Comparison of ENCODE assay signal across 23 mouse cellular contexts in genomic region chr16:38307221-38307605, GRCm38 (mm10). TPM values are rescaled to one million over a fixed set of nuclear protein-coding genes. Genes with fewer than 3 reads are reported as not detected.
DNase-seq lines count a peak whose midpoint lies in the region; ATAC-seq lines count a peak whose summit lies in the region.
"Had no signal": no experiment of that assay in that cellular context is flagged by ENCODE, and none has a peak within 500 bp of the region (broad histone marks: within the 10 kb centered on the region; RNA-seq: fewer than 3 reads in every experiment).

No protein-coding gene starts in this region.

- no peaks in the 10 kb centered on the region for H3K36me3 ChIP-seq in neural tube, embryonic 12.5 days
- H3K36me3 ChIP-seq in embryonic facial prominence, embryonic 12.5 days, result no peaks in the 10 kb centered on the region
- H3K36me3 ChIP-seq in limb, embryonic 13.5 days, result no peaks in the 10 kb centered on the region
- H3K36me3 ChIP-seq: embryonic facial prominence, embryonic 13.5 days had no signal

- DNase-seq in neural tube, embryonic 10.5 days (ENCODE audit: extremely low spot score, low spot score), result no peak
- DNase-seq in gastrocnemius, postnatal 36 days, result no peak
- DNase-seq in right cerebral cortex, adult 18-20 months, result no peak
- no peak for DNase-seq in heart, postnatal 10 days
- DNase-seq: gastrocnemius, postnatal 25 days; layer of hippocampus, postnatal 36 days had no signal

- intact Hi-C loops in gastrocnemius, postnatal 36 days (cut with DNase I), result no loop called here
- intact Hi-C loops in heart, postnatal 10 days (cut with DNase I), result no loop called here

- ATAC-seq in neural tube, embryonic 12.5 days (ENCODE audit: low FRiP score, low read depth), result peak; percentile 56; the same call in 1 of the 2 replicates
- ATAC-seq in embryonic facial prominence, embryonic 12.5 days (ENCODE audit: insufficient number of reproducible peaks, insufficient read depth, low FRiP score, low TSS enrichment), result 0 out of 2 replicates have a peak, but pooled peaks have one; percentile 48
- peak; percentile 68 for ATAC-seq in limb, embryonic 13.5 days (ENCODE audit: low FRiP score, low read depth)
- ATAC-seq: CD4-positive, CD25-positive, alpha-beta regulatory T cell, adult 4 months had no signal

- 25% methylated on average over 5 of the region's 5 CpGs for WGBS in neural tube, embryonic 12.5 days
- WGBS in embryonic facial prominence, embryonic 12.5 days, result 23% methylated on average over 5 of the region's 5 CpGs
- 7% methylated on average over 5 of the region's 5 CpGs for whole genome bisulfite sequencing in limb, embryonic 13.5 days

- H3K9me3 ChIP-seq in neural tube, embryonic 12.5 days, result no peaks in the 10 kb centered on the region
- no peaks in the 10 kb centered on the region for H3K9me3 ChIP-seq in embryonic facial prominence, embryonic 12.5 days
- H3K9me3 ChIP-seq in limb, embryonic 13.5 days, result no peaks in the 10 kb centered on the region
- H3K9me3 ChIP-seq: embryonic facial prominence, embryonic 13.5 days had no signal

- H3K4me2 ChIP-seq in neural tube, embryonic 12.5 days (replicated peaks), result no peak overlapping the region
- no peak overlapping the region for H3K4me2 ChIP-seq in embryonic facial prominence, embryonic 12.5 days (replicated peaks)
- H3K4me2 ChIP-seq in limb, embryonic 13.5 days (replicated peaks), result peak overlapping the region; percentile 41
- H3K4me2 ChIP-seq: heart, embryonic 11.5 days had no signal

- no peaks in the 10 kb centered on the region for H3K27me3 ChIP-seq in neural tube, embryonic 12.5 days (replicated peaks)
- no peaks in the 10 kb centered on the region for H3K27me3 ChIP-seq in embryonic facial prominence, embryonic 12.5 days
- no peaks in the 10 kb centered on the region for H3K27me3 ChIP-seq in limb, embryonic 13.5 days
- H3K27me3 ChIP-seq: embryonic facial prominence, embryonic 13.5 days had no signal

- H3K4me3 ChIP-seq in neural tube, embryonic 12.5 days, result no peak overlapping the region
- no peak overlapping the region for H3K4me3 ChIP-seq in embryonic facial prominence, embryonic 12.5 days
- H3K4me3 ChIP-seq in limb, embryonic 13.5 days, result no peak overlapping the region
- H3K4me3 ChIP-seq: embryonic facial prominence, embryonic 13.5 days had no signal

- H3K27ac ChIP-seq in neural tube, embryonic 12.5 days, result no peak overlapping the region
- 0 out of 2 replicates have a peak overlapping the region, but pooled peaks have one; percentile 46 for H3K27ac ChIP-seq in embryonic facial prominence, embryonic 12.5 days
- H3K27ac ChIP-seq in limb, embryonic 13.5 days, result peak overlapping the region; percentile 70; the same call in 1 of the 2 replicates
- H3K27ac ChIP-seq: embryonic facial prominence, embryonic 13.5 days; liver, embryonic 14.5 days had no signal

- H3K9ac ChIP-seq in neural tube, embryonic 12.5 days, result no peak overlapping the region
- no peak overlapping the region for H3K9ac ChIP-seq in embryonic facial prominence, embryonic 12.5 days
- H3K9ac ChIP-seq in limb, embryonic 13.5 days, result no peak overlapping the region
- H3K9ac ChIP-seq: embryonic facial prominence, embryonic 13.5 days; liver, embryonic 14.5 days had no signal

- H3K4me1 ChIP-seq in neural tube, embryonic 12.5 days, result peaks cover 6% of the 10 kb centered on the region; the same call in 1 of the 2 replicates
- H3K4me1 ChIP-seq in embryonic facial prominence, embryonic 12.5 days, result peaks cover 13% of the 10 kb centered on the region; the same call in 1 of the 2 replicates
- H3K4me1 ChIP-seq in limb, embryonic 13.5 days, result peaks cover 31% of the 10 kb centered on the region

RNA-seq across cellular contexts. Expression of gene Nr1i2, which starts 12.6 kb away (rescaled TPM):
- not detected in 2 replicates for polyA plus RNA-seq in neural tube, embryonic 12.5 days (2016; fragmentation: Nextera tagmentation; extraction: Ambion mirVana)
- not detected in 2 replicates for polyA plus RNA-seq in embryonic facial prominence, embryonic 12.5 days (2016; fragmentation: Nextera tagmentation; extraction: Ambion mirVana)
- polyA plus RNA-seq in limb, embryonic 13.5 days (2015; fragmentation: Nextera tagmentation; extraction: Ambion mirVana), result not detected in 2 replicates
- not detected for total RNA-seq in gastrocnemius, postnatal 36 days (2021)
- total RNA-seq in heart, postnatal 10 days (2021), result not detected
- total RNA-seq: adrenal gland, adult 18-20 months; gastrocnemius, postnatal 25 days; heart, postnatal 25 days; layer of hippocampus, postnatal 36 days; left cerebral cortex, postnatal 36 days; MEL had no signal
- polyA plus RNA-seq: CD4-positive, CD25-positive, alpha-beta regulatory T cell, adult 4 months; embryonic facial prominence, embryonic 13.5 days; frontal cortex, adult 2 months; lung, embryonic 16.5 days had no signal

RNA-seq across cellular contexts. Expression of gene Maats1, which starts 34.7 kb away (rescaled TPM):
- polyA plus RNA-seq in neural tube, embryonic 12.5 days (2016; fragmentation: Nextera tagmentation; extraction: Ambion mirVana), result 0.22 and 0.25 TPM in 2 replicates
- polyA plus RNA-seq in embryonic facial prominence, embryonic 12.5 days (2016; fragmentation: Nextera tagmentation; extraction: Ambion mirVana), result 0.08 and 0.32 TPM in 2 replicates
- 0.08 and 0.10 TPM in 2 replicates for polyA plus RNA-seq in limb, embryonic 13.5 days (2015; fragmentation: Nextera tagmentation; extraction: Ambion mirVana)
- not detected for total RNA-seq in gastrocnemius, postnatal 36 days (2021)
- total RNA-seq in heart, postnatal 10 days (2021), result not detected
- total RNA-seq: gastrocnemius, postnatal 25 days; heart, postnatal 25 days; MEL had no signal
- polyA plus RNA-seq: intestine, embryonic 14.5 days; stomach, embryonic 14.5 days had no signal

RNA-seq across cellular contexts. Expression of gene Cox17, which starts 39.6 kb away (rescaled TPM):
- 127 and 128 TPM in 2 replicates for polyA plus RNA-seq in neural tube, embryonic 12.5 days (2016; fragmentation: Nextera tagmentation; extraction: Ambion mirVana)
- 110 and 111 TPM in 2 replicates for polyA plus RNA-seq in embryonic facial prominence, embryonic 12.5 days (2016; fragmentation: Nextera tagmentation; extraction: Ambion mirVana)
- polyA plus RNA-seq in limb, embryonic 13.5 days (2015; fragmentation: Nextera tagmentation; extraction: Ambion mirVana), result 98.8 and 106 TPM in 2 replicates
- 100 to 1,000 TPM; 121 to 152 TPM for total RNA-seq in gastrocnemius, postnatal 36 days (2021)
- 100 to 1,000 TPM; 250 to 263 TPM for total RNA-seq in heart, postnatal 10 days (2021)

RNA-seq across cellular contexts. Expression of gene Gm21987, which starts 39.6 kb away (rescaled TPM):
- not detected in 2 replicates for polyA plus RNA-seq in neural tube, embryonic 12.5 days (2016; fragmentation: Nextera tagmentation; extraction: Ambion mirVana)
- polyA plus RNA-seq in embryonic facial prominence, embryonic 12.5 days (2016; fragmentation: Nextera tagmentation; extraction: Ambion mirVana), result not detected in 2 replicates
- polyA plus RNA-seq in limb, embryonic 13.5 days (2015; fragmentation: Nextera tagmentation; extraction: Ambion mirVana), result not detected in 2 replicates
- not detected for total RNA-seq in gastrocnemius, postnatal 36 days (2021)
- not detected for total RNA-seq in heart, postnatal 10 days (2021)
- total RNA-seq: adrenal gland, adult 18-20 months; gastrocnemius, postnatal 25 days; heart, postnatal 25 days; layer of hippocampus, postnatal 36 days; left cerebral cortex, postnatal 36 days; MEL had no signal
- polyA plus RNA-seq: CD4-positive, CD25-positive, alpha-beta regulatory T cell, adult 4 months; embryonic facial prominence, embryonic 13.5 days; frontal cortex, adult 2 months; kidney, embryonic 16.5 days; liver, embryonic 14.5 days; stomach, embryonic 14.5 days; thymus, adult 2 months had no signal

RNA-seq across cellular contexts. Expression of gene Popdc2, which starts 54.8 kb away (rescaled TPM):
- polyA plus RNA-seq in neural tube, embryonic 12.5 days (2016; fragmentation: Nextera tagmentation; extraction: Ambion mirVana), result 0.61 and 0.94 TPM in 2 replicates
- polyA plus RNA-seq in embryonic facial prominence, embryonic 12.5 days (2016; fragmentation: Nextera tagmentation; extraction: Ambion mirVana), result 1.4 and 1.9 TPM in 2 replicates
- 3.3 and 3.5 TPM in 2 replicates for polyA plus RNA-seq in limb, embryonic 13.5 days (2015; fragmentation: Nextera tagmentation; extraction: Ambion mirVana)
- 10 to 100 TPM; 60.2 to 61.4 TPM for total RNA-seq in gastrocnemius, postnatal 36 days (2021)
- 100 to 1,000 TPM; 675 to 721 TPM for total RNA-seq in heart, postnatal 10 days (2021)
